Mouse (Mus musculus) ovary, postnatal 14 days (tissue): ENCODE measurements around the gene Drg1.

Experiments
- DNase-seq: peaks from one replicate; pipeline ENCODE4 v3.0.0; 2022; ENCODE audit warnings: low spot score

Gene Drg1

GRCm38 (mm10) chr11:3266079-3266685 is at the start of gene Drg1:
Drg1 (minus strand) TSS chr11:3266415.
- DNase-seq = peak; percentile 86

DNA sequence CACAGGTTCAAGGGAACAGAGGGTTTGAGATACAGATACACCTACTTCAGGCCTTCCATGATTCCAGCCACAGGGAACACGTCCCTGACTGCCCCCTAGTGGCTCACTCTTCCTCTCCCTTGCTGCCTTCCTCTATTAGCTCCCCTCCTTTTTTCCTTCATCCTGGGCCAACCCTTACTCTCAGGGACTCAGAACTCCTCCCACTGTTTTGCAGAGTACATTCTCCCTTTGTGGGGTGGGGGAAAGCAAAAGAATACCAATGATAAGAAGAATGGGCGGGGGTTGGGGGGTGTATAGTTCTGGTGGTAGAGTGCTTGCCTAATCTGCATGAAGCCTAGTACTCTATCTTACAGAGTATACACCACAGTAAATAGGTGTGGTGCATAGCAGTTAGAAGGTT is 47.9 kb upstream of the Drg1 start:
- peak; percentile 47 for DNase-seq

GRCm38 (mm10) chr11:3313294-3313693 is 47.1 kb upstream of the Drg1 start:
- no peak for DNase-seq

- DNase-seq = no peak
Observed at GRCm38 (mm10) chr11:3311586-3312347, 45.6 kb upstream of the Drg1 start.

GRCm38 (mm10) chr11:3310789-3311585 is 44.8 kb upstream of the Drg1 start:
- DNase-seq = no peak

GRCm38 (mm10) chr11:3309884-3310283 is 43.7 kb upstream of the Drg1 start:
- DNase-seq = no peak

DNA sequence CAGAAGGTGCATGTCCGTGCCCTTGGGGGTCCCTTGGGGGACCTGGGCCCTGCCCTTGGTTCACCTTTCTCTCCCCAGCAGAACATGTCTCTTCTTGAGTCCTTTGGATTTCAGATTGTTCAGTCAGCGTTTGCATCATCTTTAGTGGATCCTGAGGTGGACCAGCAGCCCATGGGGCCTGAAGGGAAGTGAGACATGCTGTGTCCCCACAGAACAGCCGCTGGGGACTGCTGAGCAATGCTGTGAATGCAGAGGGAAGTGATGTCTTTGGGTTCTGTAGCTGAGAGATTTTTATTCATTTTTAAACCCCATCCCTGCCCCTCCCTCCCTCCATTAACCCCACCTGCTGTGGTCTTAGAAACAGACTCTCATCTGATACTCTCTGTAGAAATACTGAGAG is 41.7 kb upstream of the Drg1 start:
- DNase-seq = no peak

DNA sequence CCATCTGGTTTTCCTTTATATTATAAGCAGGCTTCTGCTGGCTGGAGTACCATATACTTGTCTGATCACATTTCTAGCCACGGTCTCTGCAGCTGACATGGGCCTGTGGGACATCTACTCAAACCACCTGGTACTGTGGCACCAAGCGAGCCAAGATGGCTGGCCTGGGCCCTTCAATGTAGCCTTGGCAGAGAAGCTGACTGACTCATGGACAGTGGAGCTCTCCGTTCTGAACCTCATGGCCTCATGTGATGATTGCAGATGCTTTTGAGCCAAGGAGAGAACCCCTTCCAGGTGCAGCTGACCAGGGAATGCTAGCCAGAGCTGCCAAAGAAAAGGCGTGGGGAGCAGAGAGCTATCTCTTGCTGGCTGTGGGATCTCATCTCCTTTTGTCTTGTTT is 39.6 kb upstream of the Drg1 start:
- no peak for DNase-seq

DNA sequence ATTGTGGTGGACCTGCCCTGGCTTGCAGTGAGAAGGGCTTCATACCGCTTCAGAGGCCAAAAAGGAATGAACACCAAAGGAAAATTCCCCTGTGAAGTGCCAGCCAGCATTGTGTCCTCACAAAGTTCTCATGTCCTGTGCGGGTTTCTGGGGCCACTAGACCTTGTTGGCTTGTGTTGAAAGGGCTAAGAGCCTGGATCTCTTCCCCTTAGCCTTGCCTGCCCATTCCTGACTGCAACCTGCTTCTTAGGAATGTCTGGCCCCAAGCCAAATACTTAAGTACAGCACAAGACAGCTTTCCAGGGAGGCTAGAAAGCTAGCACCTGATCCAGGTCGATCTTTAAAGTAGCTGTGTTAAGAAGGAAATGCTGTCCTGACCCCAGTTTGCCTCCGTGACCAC is 36.6 kb upstream of the Drg1 start:
- no peak for DNase-seq

DNA sequence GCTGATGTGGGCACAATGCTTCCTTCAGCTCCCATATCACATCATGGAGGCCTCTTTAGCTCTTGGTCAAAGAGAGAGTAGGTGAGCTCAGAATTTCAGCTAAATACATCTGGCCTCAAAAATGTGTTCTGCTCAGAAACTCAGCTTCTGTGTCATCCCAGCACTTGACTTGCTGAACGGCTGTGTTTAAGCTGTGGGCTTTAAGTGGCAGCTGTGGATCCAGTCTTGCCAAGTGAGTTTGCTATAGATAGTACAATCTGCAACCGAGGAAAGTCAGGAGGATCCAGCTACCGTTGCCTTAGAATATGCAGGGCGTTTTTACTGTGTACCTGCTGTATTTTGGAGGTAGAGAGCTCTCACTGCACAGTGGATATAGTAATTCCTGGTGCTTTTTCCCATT is 36.2 kb upstream of the Drg1 start:
- no peak for DNase-seq

- DNase-seq = no peak
Observed at GRCm38 (mm10) chr11:3301075-3301474, 34.9 kb upstream of the Drg1 start.

DNA sequence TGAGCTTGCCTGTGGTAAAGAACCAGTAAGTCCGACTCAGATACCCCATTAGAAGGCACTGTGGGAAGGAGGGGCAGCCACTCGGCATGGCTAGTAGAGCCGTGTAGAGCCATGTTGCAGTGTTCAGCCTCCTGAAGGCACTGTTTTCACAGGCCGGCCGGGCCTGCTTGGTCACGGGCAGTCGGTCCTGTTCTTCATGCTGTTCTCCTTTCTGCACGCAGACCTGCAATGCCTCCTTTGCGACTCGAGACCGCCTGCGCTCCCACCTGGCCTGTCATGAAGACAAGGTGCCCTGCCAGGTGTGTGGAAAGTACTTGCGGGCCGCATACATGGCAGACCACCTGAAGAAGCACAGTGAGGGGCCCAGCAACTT is 32.6 kb upstream of the Drg1 start:
- no peak for DNase-seq

DNA sequence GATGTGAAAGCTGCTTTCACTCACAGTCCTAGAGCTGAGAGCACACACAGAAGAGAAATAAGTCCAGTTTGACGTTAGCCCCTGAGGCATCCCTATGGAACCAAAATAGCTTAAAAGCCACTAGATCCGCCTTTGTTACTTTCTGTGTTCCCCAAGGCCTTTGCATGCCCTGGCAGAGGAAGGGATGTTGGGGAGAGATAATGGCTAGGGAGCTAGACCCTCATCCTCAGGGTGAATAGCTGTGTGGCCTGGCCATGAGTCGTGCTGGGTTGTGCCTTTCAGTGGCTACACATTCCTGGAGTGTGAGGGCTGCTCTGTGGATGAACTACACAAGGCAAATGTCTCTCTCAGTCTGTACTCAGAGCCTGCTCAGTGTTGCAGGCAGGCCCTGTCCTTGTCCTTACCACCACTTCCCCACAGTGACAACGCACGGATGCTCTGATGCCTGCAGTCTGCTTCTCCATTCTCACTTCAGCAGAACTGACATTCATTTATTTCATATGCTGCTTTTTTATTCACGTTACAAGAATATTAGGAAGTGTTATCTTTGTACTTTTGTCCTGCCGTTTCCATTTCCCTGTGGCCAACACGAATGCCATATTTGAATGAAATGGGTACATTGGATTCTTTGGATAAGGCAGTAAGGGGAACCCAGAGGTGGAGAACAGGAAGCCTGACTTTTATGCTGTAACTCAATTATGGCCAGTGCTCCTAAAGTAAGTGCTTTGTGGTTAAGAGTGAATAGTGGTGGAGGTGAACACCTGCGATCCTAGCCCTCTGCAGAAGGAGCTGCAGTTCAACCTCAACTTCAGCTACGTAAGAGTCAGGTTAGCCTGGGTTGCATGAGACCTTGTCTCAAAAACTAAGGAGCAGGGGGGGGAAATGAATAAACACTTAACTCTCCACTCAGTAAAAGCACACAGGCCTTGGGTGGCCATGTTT is 31.9 kb upstream of the Drg1 start:
- DNase-seq = no peak

GRCm38 (mm10) chr11:3296056-3296455 is 29.8 kb upstream of the Drg1 start:
- no peak for DNase-seq

DNA sequence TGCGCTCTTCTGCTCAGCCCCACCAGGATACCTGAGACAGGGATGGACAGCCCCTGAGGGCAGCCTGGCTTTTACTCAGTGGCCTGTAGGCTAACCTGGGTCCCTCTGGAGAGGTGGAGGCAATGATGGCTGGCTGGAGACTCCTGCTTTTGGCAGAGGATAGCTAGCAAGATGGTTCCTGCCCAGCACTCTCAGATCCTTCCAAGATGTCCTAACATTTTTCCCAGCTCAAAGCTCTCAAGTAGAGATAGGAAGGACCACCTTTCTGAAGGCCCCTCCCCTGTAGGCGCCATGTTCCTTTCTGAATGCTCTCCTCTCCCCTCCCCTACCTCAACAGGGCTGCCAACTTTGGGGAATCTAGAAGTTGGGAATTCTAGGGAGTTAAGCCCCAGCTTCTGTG is 28.4 kb upstream of the Drg1 start:
- no peak for DNase-seq

- DNase-seq = no peak
Observed at GRCm38 (mm10) chr11:3293361-3293760, 27.1 kb upstream of the Drg1 start.

DNA sequence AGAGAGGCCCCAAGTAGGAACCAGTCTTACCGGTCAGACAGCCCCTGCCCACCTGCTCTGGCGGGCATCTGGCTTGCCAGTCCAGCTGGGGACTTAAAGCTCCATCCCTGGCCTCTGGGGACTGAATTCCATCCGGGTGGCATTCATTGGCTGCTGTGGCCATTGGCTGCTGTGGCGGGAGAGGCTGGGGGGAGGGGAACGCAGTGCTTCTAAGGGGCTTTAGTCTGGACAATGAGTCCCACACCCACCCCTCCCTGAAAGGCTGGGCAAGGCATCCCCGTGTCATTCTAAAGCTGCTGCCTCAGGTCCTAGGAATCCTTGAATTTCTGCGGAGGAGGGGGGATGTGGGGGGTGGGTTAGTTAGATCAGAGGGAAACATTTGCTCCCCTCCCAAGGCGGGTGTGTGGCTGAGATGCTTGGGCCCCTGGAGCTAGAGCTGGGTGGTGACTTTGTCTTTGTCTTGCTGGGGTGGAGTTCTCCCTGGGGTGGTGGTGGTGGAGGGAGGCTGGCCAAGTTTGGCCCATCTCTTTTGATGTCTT is 26.6 kb upstream of the Drg1 start:
- peak; percentile 24 for DNase-seq

- DNase-seq = peak; percentile 63
Observed at GRCm38 (mm10) chr11:3292062-3292421, 25.8 kb upstream of the Drg1 start.

GRCm38 (mm10) chr11:3291311-3292061 is 25.3 kb upstream of the Drg1 start:
- DNase-seq = no peak

GRCm38 (mm10) chr11:3290640-3291310 is 24.6 kb upstream of the Drg1 start:
- DNase-seq = peak; percentile 33
